In the genomic region with DNA sequence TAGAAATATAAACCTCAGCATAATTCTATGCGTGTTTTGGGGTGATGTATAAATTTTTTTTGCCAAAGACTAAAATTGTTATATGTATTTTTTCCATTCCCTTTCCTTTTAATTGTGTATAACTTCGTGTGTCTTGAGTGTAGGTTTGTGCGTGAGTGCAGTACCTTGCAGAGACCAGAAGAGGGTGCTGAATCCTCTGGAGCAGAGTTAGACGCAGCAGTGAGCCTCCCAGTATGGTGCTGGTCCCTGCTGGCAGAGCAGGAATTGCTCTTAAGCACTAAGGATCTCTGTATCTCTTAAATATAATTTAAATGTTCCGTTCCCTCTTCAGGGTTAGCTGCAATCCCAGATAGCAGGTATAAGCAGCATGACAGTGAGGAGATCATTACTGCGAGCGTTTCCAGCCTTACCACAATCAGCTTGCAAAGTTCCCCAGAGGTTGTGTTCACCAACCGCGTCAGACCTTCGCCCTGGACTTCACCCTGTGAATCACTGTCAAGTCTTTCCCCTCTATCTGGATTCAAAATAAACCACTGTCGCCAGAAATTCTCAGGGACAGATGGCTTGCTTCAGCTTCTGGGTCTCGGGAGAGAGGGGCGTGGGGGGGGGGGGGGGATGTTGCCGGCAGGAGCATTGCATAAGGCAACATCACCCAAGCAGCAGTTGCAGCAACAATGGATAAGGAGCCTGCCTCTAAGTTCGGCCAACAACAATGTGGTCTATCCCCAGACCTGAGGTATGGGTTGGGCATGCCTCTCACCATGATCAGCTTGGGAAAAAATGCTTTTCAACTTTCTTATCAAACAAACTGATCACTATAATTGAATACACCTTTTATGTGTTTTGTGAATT, we compare ENCODE assay signal across 13 mouse cellular contexts. TPM values are rescaled to one million over a fixed set of nuclear protein-coding genes. Genes with fewer than 3 reads are reported as not detected.
DNase-seq lines count a peak whose midpoint lies in the region; ATAC-seq and TF ChIP-seq lines count a peak whose summit lies in the region.
"Had no signal": no experiment of that assay in that cellular context is flagged by ENCODE, and none has a peak within 500 bp of the region (broad histone marks: within the 10 kb centered on the region; RNA-seq: fewer than 3 reads in every experiment).

No protein-coding gene starts in this region.

- no peak overlapping the region for H3K9ac ChIP-seq in lung, embryonic 14.5 days

- TF ChIP-seq CTCF in lung, embryonic 14.5 days (IDR thresholded peaks at IDR 0.05; ENCODE audit: low read depth), result peak; percentile 67
- peak; percentile 58 for TF ChIP-seq CTCF in Patski (IDR thresholded peaks at IDR 0.05)

- 50% methylated on average over 15 of the region's 15 CpGs for WGBS in lung, embryonic 14.5 days

- no peak overlapping the region for H3K4me3 ChIP-seq in lung, embryonic 14.5 days (ENCODE audit: low read depth, low read length)
- H3K4me3 ChIP-seq: erythroblast, embryonic 14.5 days; megakaryocyte, embryonic 14.5 days had no signal

- no peaks in the 10 kb centered on the region for H3K4me1 ChIP-seq in lung, embryonic 14.5 days (ENCODE audit: insufficient read depth)
- H3K4me1 ChIP-seq: megakaryocyte, embryonic 14.5 days had no signal

- CTCF ChIA-PET in Patski (lab: Charles Lee), result no interaction called here

- peak; percentile 30 for DNase-seq in heart, postnatal 4 days
- no peak for DNase-seq in heart, postnatal 36 days
- peak; percentile 59 for DNase-seq in lung, embryonic 14.5 days
- no peak for DNase-seq in lung, postnatal 25 days (ENCODE audit: low spot score)
- no peak for DNase-seq in Patski (ENCODE audit: low read depth, low spot score)
- no peak for DNase-seq in gastrocnemius, adult 18-20 months (ENCODE audit: low spot score)
- DNase-seq: gastrocnemius, postnatal 10 days; left cerebral cortex, postnatal 4 days had no signal

- no peaks in the 10 kb centered on the region for H3K9me3 ChIP-seq in lung, embryonic 14.5 days (ENCODE audit: low read depth, low read length)

- H3K27ac ChIP-seq in lung, embryonic 14.5 days (ENCODE audit: low read depth), result no peak overlapping the region

- intact Hi-C loops in heart, postnatal 36 days (cut with DNase I), result no loop called here

- peak; percentile 56; the same call in 1 of the 2 replicates for ATAC-seq in lung, embryonic 14.5 days (ENCODE audit: insufficient read depth)
- no peak for ATAC-seq in Patski
- 0 out of 2 replicates have a peak, but pooled peaks have one; percentile 39 for ATAC-seq in megakaryocyte progenitor cell, adult 5-6 weeks (replicated peaks; ENCODE audit: poor library complexity)
- ATAC-seq: CD4-positive, CD25-positive, alpha-beta regulatory T cell, adult 4 months had no signal

- H3K27me3 ChIP-seq in lung, embryonic 14.5 days (ENCODE audit: insufficient read depth, low read length), result no peaks in the 10 kb centered on the region
- no peaks in the 10 kb centered on the region for H3K27me3 ChIP-seq in Patski
- H3K27me3 ChIP-seq: megakaryocyte, embryonic 14.5 days had no signal

- in situ Hi-C loops in Patski (cut with MboI; ENCODE audit: low pct_unique_long_range_greater_than_20kb), result loop anchor here (10.0 kb wide), 2 partner anchors 138 to 292 kb away; no protein-coding TSS in a partner anchor

- H3K4me2 ChIP-seq in lung, embryonic 14.5 days, result no peak overlapping the region

- H3K36me3 ChIP-seq in lung, embryonic 14.5 days (ENCODE audit: insufficient read depth), result no peaks in the 10 kb centered on the region

- POLR2A ChIA-PET in Patski (lab: Charles Lee), result no interaction called here

RNA-seq across cellular contexts. Expression of gene Tuba3b, which starts 41.4 kb away (rescaled TPM):
- total RNA-seq in heart, postnatal 4 days (2021), result under 1 TPM; 0.50 to 0.59 TPM
- under 1 TPM in 1 of 2 experiments, not detected in 1; 0.38 TPM for total RNA-seq in heart, postnatal 36 days (2021)
- polyA plus RNA-seq in lung, embryonic 14.5 days (2014; fragmentation: Nextera tagmentation; extraction: Ambion mirVana), result not detected in 2 replicates
- not detected for polyA plus RNA-seq in Patski (2021)
- total RNA-seq in megakaryocyte progenitor cell, adult 5-6 weeks (2015), result not detected in 2 replicates
- not detected in 2 replicates for total RNA-seq in megakaryocyte progenitor cell, adult 5-6 weeks (2017)
- not detected for total RNA-seq in gastrocnemius, adult 18-20 months (2021)
- total RNA-seq: gastrocnemius, postnatal 10 days; left cerebral cortex, postnatal 4 days had no signal
- polyA plus RNA-seq: CD4-positive, CD25-positive, alpha-beta regulatory T cell, adult 4 months; erythroblast, embryonic 14.5 days; large intestine, adult 2 months had no signal

RNA-seq across cellular contexts. Expression of gene Lmntd1, which starts 42.8 kb away (rescaled TPM):
- total RNA-seq in heart, postnatal 4 days (2021), result 1 to 10 TPM; 2.8 to 3.1 TPM
- total RNA-seq in heart, postnatal 36 days (2021), result 1 to 10 TPM; 1.2 to 2.5 TPM
- 0.29 and 1.0 TPM in 2 replicates for polyA plus RNA-seq in lung, embryonic 14.5 days (2014; fragmentation: Nextera tagmentation; extraction: Ambion mirVana)
- polyA plus RNA-seq in Patski (2021), result not detected
- not detected in 2 replicates for total RNA-seq in megakaryocyte progenitor cell, adult 5-6 weeks (2015)
- not detected in 2 replicates for total RNA-seq in megakaryocyte progenitor cell, adult 5-6 weeks (2017)
- not detected for total RNA-seq in gastrocnemius, adult 18-20 months (2021)
- polyA plus RNA-seq: CD4-positive, CD25-positive, alpha-beta regulatory T cell, adult 4 months; erythroblast, embryonic 14.5 days had no signal

Comparison
In these comparisons a context has a peak if more than half of its experiments do, and no peak if none do; other contexts are left out.
1. DNase-seq: peak in heart, postnatal 4 days (single experiment) and lung, embryonic 14.5 days (single experiment); none in heart, postnatal 36 days (0 of 2), lung, postnatal 25 days (single experiment), Patski (single experiment) and gastrocnemius, adult 18-20 months (single experiment).